Mouse (Mus musculus) E14TG2a.4 (cell line): ENCODE data around the gene Ipo11.
A peak's percentile ranks its signal among the peaks of the same experiment; 100 is the strongest.
"Not testable (repeated sequence)": the region's sequence is repeated elsewhere in the genome, so short reads cannot be mapped to it uniquely, and the experiment has no call there.

ENCODE experiments used
- H3K27me3 ChIP-seq: 2 replicates; pipeline ENCODE4 v1.6.1; 2014; ENCODE audit warnings: low read length, control low read depth; ENCODE audit not compliant: insufficient read depth
- H3K36me3 ChIP-seq: 2 replicates; pipeline ENCODE4 v1.6.1; 2014; ENCODE audit warnings: low read length, control low read depth; ENCODE audit not compliant: insufficient read depth
- H3K4me1 ChIP-seq: replicated peaks from 2 replicates; pipeline ENCODE4 v1.6.1; 2014; ENCODE audit warnings: low read depth, low read length, control low read depth
- H3K4me3 ChIP-seq: replicated peaks from 2 replicates; pipeline ENCODE4 v1.5.1; 2014; ENCODE audit warnings: mild to moderate bottlenecking, low read length
- H3K9me3 ChIP-seq: 2 replicates; pipeline ENCODE4 v1.6.1; 2014; ENCODE audit warnings: low read length, control low read depth
- CTCF ChIP-seq: conservative IDR thresholded peaks from 2 replicates; pipeline ENCODE4 v1.5.1; 2014; ENCODE audit warnings: low read length
- NANOG ChIP-seq: IDR thresholded peaks from 2 replicates; pipeline ENCODE4 v1.6.1; 2014; ENCODE audit warnings: borderline replicate concordance, low read length, mixed read lengths
- POU5F1 ChIP-seq: IDR thresholded peaks from 2 replicates; pipeline ENCODE4 v1.6.1; 2014; ENCODE audit warnings: low read length, borderline replicate concordance

The Ipo11 gene

DNA sequence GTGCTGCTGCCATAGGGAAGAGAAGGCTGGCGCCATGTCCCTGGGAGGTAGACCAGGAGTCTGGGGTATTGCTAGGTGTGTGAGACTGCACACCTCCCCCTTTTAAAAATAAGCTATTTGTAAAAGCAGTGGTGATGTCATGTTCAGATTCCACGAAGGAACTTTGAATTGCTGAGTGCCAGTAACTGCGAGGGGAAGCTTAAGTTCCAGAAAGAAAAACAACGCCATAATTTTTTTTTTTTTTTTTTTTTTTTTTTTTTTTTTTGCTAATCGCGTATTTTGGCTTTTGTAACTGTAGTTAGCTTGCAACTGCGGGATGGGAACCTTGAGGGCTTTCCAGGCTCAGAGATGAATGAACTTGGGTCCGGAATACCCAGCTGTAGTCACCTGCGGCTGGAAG lies 8.8 kb upstream of the Ipo11 start:
- Histone ChIP-seq H3K36me3 (peaks cover 23% of the 10 kb centered on the region), H3K4me3 (0 out of 2 replicates have a peak overlapping the region, but pooled peaks have one; percentile 99), H3K4me1 (peaks cover 45% of the 10 kb centered on the region), H3K9me3 (no peaks in the 10 kb centered on the region), H3K27me3 (no peaks in the 10 kb centered on the region)
- TF ChIP-seq CTCF = no peak
- no peak for TF ChIP-seq POU5F1
- no peak for TF ChIP-seq NANOG

DNA sequence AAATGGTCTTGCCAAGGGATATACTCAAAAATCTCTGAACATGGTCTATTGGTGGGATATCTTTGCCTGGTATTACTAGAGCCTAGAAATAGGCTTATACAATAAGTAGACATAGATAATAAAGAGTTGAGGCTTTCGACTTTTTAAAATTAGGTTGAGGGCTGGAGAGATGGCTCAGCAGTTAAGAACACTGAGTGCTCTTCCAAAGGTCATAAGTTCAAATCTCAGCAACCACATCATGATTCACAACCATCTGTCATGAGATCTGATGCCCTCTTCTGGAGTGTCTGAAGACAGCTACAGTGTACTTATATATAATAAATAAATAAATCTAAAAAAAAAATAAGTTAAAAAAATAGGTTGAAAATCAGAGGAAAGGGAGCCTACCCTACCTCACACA lies 6.0 kb upstream of the Ipo11 start:
- Histone ChIP-seq H3K4me1 (peaks cover 32% of the 10 kb centered on the region), H3K4me3 (no peak overlapping the region), H3K27me3 (no peaks in the 10 kb centered on the region), H3K36me3 (no peaks in the 10 kb centered on the region), H3K9me3 (no peaks in the 10 kb centered on the region)
- TF ChIP-seq POU5F1 (no peak), NANOG (no peak), CTCF (no peak)

DNA sequence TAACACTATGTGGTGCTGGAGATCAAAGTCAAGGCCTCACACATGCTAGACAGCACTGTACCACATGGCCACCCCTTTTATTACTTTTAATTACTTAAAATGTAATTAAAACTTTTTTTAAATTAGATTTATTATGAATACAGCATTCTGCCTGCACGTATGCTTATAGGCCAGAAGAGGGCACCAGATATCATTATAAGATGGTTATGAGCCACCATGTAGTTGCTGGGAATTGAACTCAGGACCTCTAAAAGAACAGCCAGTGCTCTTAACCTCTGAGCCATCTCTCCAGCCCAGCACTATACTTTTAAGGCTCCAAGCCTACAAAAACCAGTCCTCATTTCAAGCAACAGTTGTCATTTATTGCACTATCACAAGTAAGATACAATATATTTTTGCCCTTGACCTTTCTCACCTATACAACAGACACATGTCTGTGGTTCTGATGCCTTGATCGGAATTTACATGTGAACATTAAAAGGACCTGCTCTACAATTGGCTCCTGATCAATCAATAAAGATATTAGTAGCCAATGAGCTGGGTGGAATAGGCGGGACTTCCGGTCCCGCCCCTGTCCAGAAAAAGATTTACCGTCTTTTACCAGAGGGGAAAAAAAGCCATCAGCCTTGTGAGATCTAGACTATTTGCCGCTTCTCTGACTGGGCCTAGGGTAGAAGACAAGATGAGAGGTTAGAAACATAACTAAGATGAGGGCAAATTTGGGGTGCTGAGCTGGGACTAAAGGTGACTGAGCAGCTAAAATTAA lies 4.6 kb upstream of the Ipo11 start:
- Histone ChIP-seq H3K9me3 (no peaks in the 10 kb centered on the region), H3K36me3 (no peaks in the 10 kb centered on the region), H3K4me1 (peaks cover 34% of the 10 kb centered on the region), H3K4me3 (peak overlapping the region; percentile 79), H3K27me3 (no peaks in the 10 kb centered on the region)
- peak; percentile 22; the same call in 1 of the 2 replicates for TF ChIP-seq CTCF
- TF ChIP-seq NANOG = no peak

DNA sequence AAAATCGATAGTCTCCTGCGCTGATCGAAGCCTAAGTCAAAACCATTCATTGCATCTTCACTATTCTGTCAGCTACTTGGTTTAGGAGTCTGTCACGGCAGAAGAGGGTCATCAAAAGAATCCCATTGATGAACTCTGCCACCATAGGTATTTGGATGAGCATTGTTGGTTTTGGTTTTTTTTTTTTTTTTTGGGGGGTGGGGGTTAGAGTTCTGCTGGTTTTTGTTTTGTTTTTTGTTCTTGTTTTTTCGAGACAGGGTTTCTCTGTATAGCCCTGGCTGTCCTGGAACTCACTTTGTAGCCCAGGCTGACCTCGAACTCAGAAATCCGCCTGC lies 347 bp upstream of the Ipo11 start:
- H3K27me3 ChIP-seq = no peaks in the 10 kb centered on the region
- peak overlapping the region; percentile 100 for H3K4me3 ChIP-seq
- peaks cover 42% of the 10 kb centered on the region for H3K4me1 ChIP-seq
- H3K9me3 ChIP-seq = no peaks in the 10 kb centered on the region
- peaks cover 4% of the 10 kb centered on the region; the same call in 1 of the 2 replicates for H3K36me3 ChIP-seq
- no peak for TF ChIP-seq CTCF
- no peak for TF ChIP-seq NANOG
- no peak for TF ChIP-seq POU5F1

DNA sequence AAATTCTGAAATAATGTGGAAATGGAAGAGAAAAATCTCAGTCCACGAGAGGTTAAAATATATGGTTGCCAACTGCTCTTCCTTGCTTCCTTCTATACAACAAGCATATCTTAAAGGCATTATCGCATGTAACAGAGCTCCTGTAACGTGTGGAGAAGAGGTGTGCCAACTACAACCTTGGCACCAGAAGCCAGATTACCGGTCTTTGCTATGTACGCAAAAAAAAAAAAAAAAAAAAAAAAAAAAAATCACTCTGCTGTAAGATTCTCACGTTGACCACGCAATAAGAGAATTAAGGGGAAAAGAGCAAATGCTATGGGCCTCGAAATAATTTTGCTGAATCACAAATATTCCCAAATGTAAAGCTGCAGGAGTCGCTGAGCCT lies 895 bp downstream of the Ipo11 start:
- Histone ChIP-seq H3K4me1 (peaks cover 39% of the 10 kb centered on the region), H3K4me3 (peak overlapping the region; percentile 100), H3K9me3 (no peaks in the 10 kb centered on the region), H3K36me3 (peaks cover 4% of the 10 kb centered on the region; the same call in 1 of the 2 replicates), H3K27me3 (no peaks in the 10 kb centered on the region)
- TF ChIP-seq POU5F1 (no peak), CTCF (no peak), NANOG (no peak)

DNA sequence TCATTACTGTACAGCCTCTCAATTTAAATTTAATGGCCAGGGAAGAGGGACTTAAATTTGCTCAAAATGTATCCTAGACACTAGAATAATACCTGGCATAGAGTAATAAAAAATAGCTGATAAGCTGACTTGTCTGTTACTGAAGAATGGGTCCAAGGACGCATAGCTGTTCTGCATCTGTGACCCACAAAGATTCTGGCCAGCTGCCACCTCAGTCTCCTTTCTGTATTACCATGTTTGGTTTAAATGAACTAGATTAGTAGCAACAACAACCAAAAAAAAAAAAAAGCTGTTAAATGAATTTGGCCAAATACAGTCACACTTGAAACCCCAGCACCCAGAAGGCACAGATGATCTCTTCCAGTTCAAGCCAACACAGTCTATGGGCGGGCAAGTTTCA lies 7.6 kb downstream of the Ipo11 start:
- no peaks in the 10 kb centered on the region for H3K9me3 ChIP-seq
- H3K27me3 ChIP-seq = no peaks in the 10 kb centered on the region
- H3K4me1 ChIP-seq = peaks cover 32% of the 10 kb centered on the region
- no peak overlapping the region for H3K4me3 ChIP-seq
- TF ChIP-seq CTCF (no peak), POU5F1 (no peak), NANOG (no peak)
- H3K36me3 ChIP-seq = peaks cover 21% of the 10 kb centered on the region

DNA sequence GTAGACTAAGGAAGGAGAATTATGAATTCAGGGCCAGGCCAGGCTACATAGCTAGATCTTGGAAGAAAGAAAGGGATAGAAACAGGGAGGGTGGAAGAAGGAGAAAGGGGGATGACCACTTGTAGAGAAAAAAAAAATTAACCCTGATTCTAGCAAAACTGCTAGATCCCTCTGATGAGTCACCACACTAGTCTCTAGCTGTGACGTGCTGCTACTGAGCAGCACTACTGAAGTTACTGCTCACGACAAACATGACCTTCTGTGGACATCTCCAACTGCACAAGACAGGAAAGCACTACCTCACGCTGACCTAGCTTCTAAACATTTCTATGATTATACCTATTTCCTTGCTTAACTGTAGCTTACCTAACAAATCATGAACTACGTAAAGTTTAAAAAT lies 8.5 kb downstream of the Ipo11 start:
- H3K36me3 ChIP-seq = peaks cover 28% of the 10 kb centered on the region
- no peaks in the 10 kb centered on the region for H3K27me3 ChIP-seq
- no peak for TF ChIP-seq POU5F1
- TF ChIP-seq CTCF = no peak
- no peak for TF ChIP-seq NANOG
- H3K4me1 ChIP-seq = peaks cover 24% of the 10 kb centered on the region
- H3K9me3 ChIP-seq = no peaks in the 10 kb centered on the region
- H3K4me3 ChIP-seq = no peak overlapping the region

DNA sequence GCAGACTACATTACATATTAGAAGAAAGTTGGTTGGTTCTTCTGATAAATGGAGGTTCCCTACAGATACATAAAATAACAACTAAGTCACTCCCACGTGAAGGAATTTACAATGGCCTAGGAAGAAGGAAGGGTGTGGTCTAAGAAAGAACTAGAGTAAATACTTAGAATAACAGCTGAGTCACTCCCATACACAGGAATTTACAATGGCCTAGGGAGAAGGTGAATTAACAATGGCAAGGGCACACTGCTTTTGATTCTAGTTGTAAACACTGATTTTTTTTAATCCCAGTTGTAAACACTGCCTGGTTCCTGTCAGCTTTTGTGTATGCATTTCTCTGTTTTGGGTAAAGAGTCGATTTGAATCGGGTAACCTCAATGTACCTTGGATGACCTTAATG lies 10.8 kb downstream of the Ipo11 start:
- Histone ChIP-seq H3K4me1 (peaks cover 31% of the 10 kb centered on the region), H3K36me3 (peaks cover 48% of the 10 kb centered on the region)
- not testable (repeated sequence) for H3K9me3 ChIP-seq, H3K4me3 ChIP-seq, H3K27me3 ChIP-seq
